Mouse (Mus musculus): ENCODE measurements at regions not wholly inside any gene's neighbourhood (a gene's known extent, or its start where the extent isn't known, plus 50 kb on each side); places are given as distances from the start of the nearest gene placed in this dataset.

DNA sequence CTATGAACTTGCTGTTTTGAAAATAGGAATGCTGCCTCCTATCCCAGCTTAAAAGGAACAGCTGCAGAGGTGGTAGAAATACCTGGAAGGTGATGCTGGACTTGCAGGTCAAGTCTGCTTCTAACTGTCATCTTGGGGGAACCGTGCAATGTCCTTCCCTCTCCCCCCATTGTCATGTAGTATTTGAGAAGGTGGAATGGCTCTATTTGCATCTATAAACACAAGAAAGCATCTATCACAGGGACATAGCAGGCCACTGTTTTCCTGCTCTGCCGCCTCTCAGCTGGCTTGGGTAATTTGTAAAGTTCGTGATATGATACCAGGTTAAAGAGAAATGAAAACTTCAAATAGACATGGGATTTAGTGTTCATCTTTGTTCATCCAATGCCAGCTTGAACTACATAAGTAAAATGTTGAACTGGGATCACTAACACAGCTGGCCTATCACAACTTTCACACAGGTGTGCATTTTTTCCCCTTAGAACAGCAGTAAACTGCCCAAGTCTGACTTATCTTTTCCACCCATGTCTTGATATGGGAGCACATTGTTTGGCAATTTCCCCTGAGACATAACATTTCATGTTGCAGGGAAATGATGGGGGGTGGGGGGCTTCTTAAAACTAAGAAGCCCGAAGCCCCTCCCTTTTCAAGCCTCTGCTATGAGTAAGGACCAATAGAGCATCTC lies 138.6 kb upstream of the Fndc3a start:
- Histone ChIP-seq H3K36me3 (ENCODE audit: control insufficient read depth, insufficient read depth, low read length) (no peaks in the 10 kb centered on the region), H3K27ac (no peak overlapping the region), H3K4me3 (no peak overlapping the region), H3K4me1 (ENCODE audit: control insufficient read depth, insufficient read depth, low read length) (no peaks in the 10 kb centered on the region), H3K27me3 (ENCODE audit: control insufficient read depth, insufficient read depth, low read length) (no peaks in the 10 kb centered on the region), H3K79me2 (replicated peaks; ENCODE audit: control insufficient read depth, insufficient read depth, low read length) (no peaks in the 10 kb centered on the region), H3K9ac (ENCODE audit: low read depth, low read length) (no peak overlapping the region)
- TF ChIP-seq EP300 (IDR thresholded peaks at IDR 0.05; ENCODE audit: insufficient read depth, low read depth, low read length), result no peak
- TF ChIP-seq CTCF (IDR thresholded peaks at IDR 0.05), result no peak
- TF ChIP-seq POLR2A (IDR thresholded peaks at IDR 0.05; ENCODE audit: insufficient read depth, low read depth, low read length), result no peak
- 86% methylated on average over 4 of the region's 4 CpGs for WGBS
- intact Hi-C loops (cut with DNase I), result no loop called here
- DNase-seq, result no peak

DNA sequence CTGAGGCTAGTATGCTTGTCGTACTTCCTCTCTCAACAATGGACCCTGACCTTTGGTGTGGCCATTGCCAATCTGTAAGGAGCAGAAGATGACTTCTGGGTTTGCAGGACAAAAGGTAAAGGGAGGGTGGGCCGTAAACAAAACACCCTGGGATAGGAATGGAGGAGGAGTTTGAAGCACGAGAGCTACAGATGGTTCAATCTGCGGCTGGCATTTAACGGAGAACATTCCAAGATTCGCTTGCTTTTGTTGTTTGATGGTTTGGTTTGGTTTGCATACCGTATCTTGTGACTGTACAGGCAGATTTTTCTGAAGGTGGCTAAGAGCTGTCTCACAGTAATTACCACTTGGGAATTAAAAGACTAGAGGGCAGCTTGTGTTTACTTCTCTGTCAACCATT lies 137.7 kb upstream of the Fndc3a start:
- Histone ChIP-seq H3K27me3 (ENCODE audit: control insufficient read depth, insufficient read depth, low read length) (no peaks in the 10 kb centered on the region), H3K27ac (no peak overlapping the region), H3K36me3 (ENCODE audit: control insufficient read depth, insufficient read depth, low read length) (no peaks in the 10 kb centered on the region), H3K4me3 (no peak overlapping the region), H3K79me2 (replicated peaks; ENCODE audit: control insufficient read depth, insufficient read depth, low read length) (no peaks in the 10 kb centered on the region), H3K9ac (ENCODE audit: low read depth, low read length) (no peak overlapping the region), H3K4me1 (ENCODE audit: control insufficient read depth, insufficient read depth, low read length) (no peaks in the 10 kb centered on the region)
- WGBS, result 75% methylated on average over 7 of the region's 7 CpGs
- TF ChIP-seq CTCF (IDR thresholded peaks at IDR 0.05), result no peak
- TF ChIP-seq POLR2A (IDR thresholded peaks at IDR 0.05; ENCODE audit: insufficient read depth, low read depth, low read length), result no peak
- DNase-seq, result no peak
- intact Hi-C loops (cut with DNase I), result no loop called here

DNA sequence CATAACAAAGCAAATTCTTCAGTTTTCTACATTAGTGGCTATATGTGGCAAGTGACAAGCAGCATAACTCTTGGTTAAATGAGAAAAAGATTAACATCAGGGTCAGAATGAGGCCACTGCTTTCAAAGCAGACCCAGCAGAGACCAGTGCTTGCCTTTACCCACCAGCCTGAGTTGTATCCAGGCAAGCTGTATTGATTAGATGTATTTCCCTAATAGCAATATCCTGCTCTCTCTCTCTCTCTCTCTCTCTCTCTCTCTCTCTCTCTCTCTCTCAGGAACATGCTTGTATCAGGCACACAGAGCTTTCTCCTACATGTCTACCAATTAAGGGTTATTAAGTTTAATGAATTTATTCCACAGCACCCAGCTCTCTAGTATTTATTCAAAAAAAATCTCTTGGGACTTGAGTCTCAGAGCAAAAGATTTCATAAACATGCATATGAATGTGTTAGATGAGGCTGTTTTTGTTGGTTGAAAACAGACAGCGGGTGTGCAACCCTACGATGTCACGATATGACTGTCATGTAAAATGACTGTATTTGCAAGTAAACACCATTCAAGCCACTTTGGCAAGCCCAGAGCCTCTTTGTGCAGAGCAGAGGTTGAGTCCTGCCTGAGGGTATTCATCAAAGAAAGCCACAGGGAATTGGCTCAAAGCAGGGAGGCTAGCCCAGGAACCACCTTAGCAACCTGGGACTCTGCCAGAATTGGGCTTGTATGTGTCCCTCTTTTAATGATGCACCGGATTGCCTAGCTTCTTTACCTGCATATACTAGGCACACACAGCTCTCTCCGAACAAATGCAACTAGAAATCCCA lies 136.0 kb upstream of the Fndc3a start:
- Histone ChIP-seq H3K36me3 (ENCODE audit: control insufficient read depth, insufficient read depth, low read length) (no peaks in the 10 kb centered on the region), H3K4me3 (no peak overlapping the region), H3K79me2 (replicated peaks; ENCODE audit: control insufficient read depth, insufficient read depth, low read length) (no peaks in the 10 kb centered on the region), H3K27ac (no peak overlapping the region), H3K27me3 (ENCODE audit: control insufficient read depth, insufficient read depth, low read length) (no peaks in the 10 kb centered on the region), H3K9ac (ENCODE audit: low read depth, low read length) (no peak overlapping the region), H3K4me1 (ENCODE audit: control insufficient read depth, insufficient read depth, low read length) (no peaks in the 10 kb centered on the region)
- no peak for DNase-seq
- intact Hi-C loops (cut with DNase I), result no loop called here
- no peak for TF ChIP-seq POLR2A (IDR thresholded peaks at IDR 0.05; ENCODE audit: insufficient read depth, low read depth, low read length)
- TF ChIP-seq EP300 (IDR thresholded peaks at IDR 0.05; ENCODE audit: insufficient read depth, low read depth, low read length), result no peak
- TF ChIP-seq CTCF (IDR thresholded peaks at IDR 0.05), result no peak
- WGBS, result 91% methylated on average over 5 of the region's 5 CpGs

- Histone ChIP-seq H3K27ac (no peak overlapping the region), H3K4me1 (ENCODE audit: control insufficient read depth, insufficient read depth, low read length) (no peaks in the 10 kb centered on the region), H3K27me3 (ENCODE audit: control insufficient read depth, insufficient read depth, low read length) (no peaks in the 10 kb centered on the region), H3K79me2 (replicated peaks; ENCODE audit: control insufficient read depth, insufficient read depth, low read length) (no peaks in the 10 kb centered on the region), H3K9ac (ENCODE audit: low read depth, low read length) (no peak overlapping the region), H3K4me3 (no peak overlapping the region), H3K36me3 (ENCODE audit: control insufficient read depth, insufficient read depth, low read length) (no peaks in the 10 kb centered on the region)
- intact Hi-C loops (cut with DNase I), result no loop called here
- WGBS, result 63% methylated on average over 5 of the region's 5 CpGs
- DNase-seq, result no peak
- no peak for TF ChIP-seq EP300 (IDR thresholded peaks at IDR 0.05; ENCODE audit: insufficient read depth, low read depth, low read length)
- TF ChIP-seq CTCF (IDR thresholded peaks at IDR 0.05), result no peak
- no peak for TF ChIP-seq POLR2A (IDR thresholded peaks at IDR 0.05; ENCODE audit: insufficient read depth, low read depth, low read length)
These were observed 135.1 kb upstream of the Fndc3a start for GRCm38 (mm10) chr14:72844753-72845369.

DNA sequence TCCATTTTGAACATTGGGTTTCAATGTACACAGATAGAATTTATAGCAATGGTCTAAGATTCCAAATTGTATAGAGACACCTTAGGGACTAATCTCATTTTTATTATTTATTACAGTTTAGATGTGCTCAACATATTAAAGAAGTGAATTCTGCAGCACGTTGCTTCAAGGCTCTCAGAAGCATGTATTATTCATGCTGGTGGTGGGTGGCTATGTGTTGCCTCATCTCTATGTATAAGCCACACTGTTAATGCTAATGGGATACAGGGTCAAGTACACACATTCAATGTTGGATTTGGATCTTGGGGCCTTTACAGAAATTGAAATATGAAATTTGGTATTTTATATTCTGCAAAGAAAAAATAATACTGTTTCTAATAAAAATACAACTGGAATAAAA lies 131.9 kb upstream of the Fndc3a start:
- Histone ChIP-seq H3K27me3 (ENCODE audit: control insufficient read depth, insufficient read depth, low read length) (no peaks in the 10 kb centered on the region), H3K9ac (ENCODE audit: low read depth, low read length) (no peak overlapping the region), H3K79me2 (replicated peaks; ENCODE audit: control insufficient read depth, insufficient read depth, low read length) (no peaks in the 10 kb centered on the region), H3K36me3 (ENCODE audit: control insufficient read depth, insufficient read depth, low read length) (no peaks in the 10 kb centered on the region), H3K27ac (no peak overlapping the region), H3K4me1 (ENCODE audit: control insufficient read depth, insufficient read depth, low read length) (no peaks in the 10 kb centered on the region), H3K4me3 (no peak overlapping the region)
- no peak for DNase-seq
- 82% methylated on average over 1 of the region's 1 CpGs for WGBS
- TF ChIP-seq CTCF (IDR thresholded peaks at IDR 0.05), result no peak
- no peak for TF ChIP-seq POLR2A (IDR thresholded peaks at IDR 0.05; ENCODE audit: insufficient read depth, low read depth, low read length)
- no peak for TF ChIP-seq EP300 (IDR thresholded peaks at IDR 0.05; ENCODE audit: insufficient read depth, low read depth, low read length)
- intact Hi-C loops (cut with DNase I), result no loop called here

GRCm38 (mm10) chr14:72835158-72835557 lies 125.4 kb upstream of the Fndc3a start:
- no peaks in the 10 kb centered on the region for H3K79me2 ChIP-seq (replicated peaks; ENCODE audit: control insufficient read depth, insufficient read depth, low read length)
- no peak for DNase-seq
- intact Hi-C loops (cut with DNase I), result no loop called here
- no peaks in the 10 kb centered on the region for H3K27me3 ChIP-seq (ENCODE audit: control insufficient read depth, insufficient read depth, low read length)
- 68% methylated on average over 4 of the region's 4 CpGs for WGBS
- no peak overlapping the region for H3K27ac ChIP-seq
- no peak for TF ChIP-seq POLR2A (IDR thresholded peaks at IDR 0.05; ENCODE audit: insufficient read depth, low read depth, low read length)
- no peak for TF ChIP-seq CTCF (IDR thresholded peaks at IDR 0.05)
- no peak for TF ChIP-seq EP300 (IDR thresholded peaks at IDR 0.05; ENCODE audit: insufficient read depth, low read depth, low read length)
- H3K4me3 ChIP-seq, result no peak overlapping the region
- H3K36me3 ChIP-seq (ENCODE audit: control insufficient read depth, insufficient read depth, low read length), result no peaks in the 10 kb centered on the region
- no peaks in the 10 kb centered on the region for H3K4me1 ChIP-seq (ENCODE audit: control insufficient read depth, insufficient read depth, low read length)
- H3K9ac ChIP-seq (ENCODE audit: low read depth, low read length), result no peak overlapping the region

Measured in heart, adult 2 months (tissue).